Mouse (Mus musculus) thymus, postnatal 0 days (tissue): ENCODE measurements around the gene Nsun5. TPM values are rescaled to one million over a fixed set of nuclear protein-coding genes. Genes with fewer than 3 reads are reported as not detected.

Experiments
- DNase-seq: peaks from one replicate; pipeline ENCODE4 v3.0.0-alpha.2; 2015; ENCODE audit warnings: low spot score
- microRNA-seq: library from miRNA; unstranded; fragments of <30 nt; microRNA quantifications from one replicate; pipeline ENCODE4, GENCODE M21; 2016; ENCODE audit warnings: borderline number of aligned reads
- polyA plus RNA-seq: library from polyadenylated mRNA; unstranded; fragments of >200 nt; fragmentation: Nextera tagmentation; extraction: Ambion mirVana; gene quantifications from 2 replicates; pipeline ENCODE4 v1.2.1, GENCODE M21; 2015

Nsun5 gene
- polyA plus RNA-seq, 1 experiment from 2014 or later: 37.5 TPM

- DNase-seq: no peak
Measured at GRCm38 (mm10) chr5:135371195-135371594, 1.4 kb downstream of the Nsun5 start.

GRCm38 (mm10) chr5:135373601-135374000 lies 3.8 kb downstream of the Nsun5 start:
- no peak for DNase-seq

GRCm38 (mm10) chr5:135375167-135375566 lies 5.4 kb downstream of the Nsun5 start:
- no peak for DNase-seq

- no peak for DNase-seq
Measured at GRCm38 (mm10) chr5:135376341-135376740, 6.6 kb downstream of the Nsun5 start.

GRCm38 (mm10) chr5:135380681-135381080 lies 10.9 kb downstream of the Nsun5 start:
- DNase-seq: no peak

GRCm38 (mm10) chr5:135381356-135381925 lies 11.7 kb downstream of the Nsun5 start:
- DNase-seq: no peak

GRCm38 (mm10) chr5:135382746-135383145 lies 13.0 kb downstream of the Nsun5 start:
- no peak for DNase-seq

GRCm38 (mm10) chr5:135383771-135384170 lies 14.0 kb downstream of the Nsun5 start:
- DNase-seq: no peak

GRCm38 (mm10) chr5:135394004-135394823 lies 24.5 kb downstream of the Nsun5 start, which contains the start of gene Pom121:
Gene Pom121 (minus strand): TSS chr5:135394546.
- DNase-seq: peak; percentile 91

GRCm38 (mm10) chr5:135395826-135396225 lies 26.1 kb downstream of the Nsun5 start:
- DNase-seq: peak; percentile 44

- no peak for DNase-seq
Measured at GRCm38 (mm10) chr5:135399382-135399781, 29.6 kb downstream of the Nsun5 start.

- DNase-seq: peak; percentile 71
Measured at GRCm38 (mm10) chr5:135400244-135400643, 30.5 kb downstream of the Nsun5 start.

GRCm38 (mm10) chr5:135404623-135405022 lies 34.9 kb downstream of the Nsun5 start:
- no peak for DNase-seq

GRCm38 (mm10) chr5:135405437-135405836 lies 35.7 kb downstream of the Nsun5 start:
- DNase-seq: no peak

GRCm38 (mm10) chr5:135408114-135408513 lies 38.4 kb downstream of the Nsun5 start:
- peak; percentile 48 for DNase-seq

GRCm38 (mm10) chr5:135410266-135410665 lies 40.5 kb downstream of the Nsun5 start:
- DNase-seq: no peak

Small RNA genes lying within 50 kb of the gene (microRNA-seq; reads per million reads assigned to microRNA genes)
- 1.2 reads per million for gene Mir7033

Other genes starting within 250 kb of the Nsun5 start
- gene Tbl2, start 220.3 kb upstream of the Nsun5 start, polyA plus RNA-seq: 13.1 and 13.7 TPM in 2 replicates
- gene Bcl7b, start 201.7 kb upstream of the Nsun5 start, polyA plus RNA-seq: 88.1 and 99.0 TPM in 2 replicates
- 34.5 and 37.0 TPM in 2 replicates for gene Baz1b, start 182.7 kb upstream of the Nsun5 start, polyA plus RNA-seq
- gene Fzd9, start 118.7 kb upstream of the Nsun5 start, polyA plus RNA-seq: 0.33 and 0.64 TPM in 2 replicates
- 0.16 TPM in 1 of 2 replicates, not detected in the other for gene Fkbp6, start 19.9 kb upstream of the Nsun5 start, polyA plus RNA-seq
- gene Trim50, start 16.7 kb upstream of the Nsun5 start, polyA plus RNA-seq: not detected in 2 replicates
- gene Pom121, start 24.6 kb downstream of the Nsun5 start, polyA plus RNA-seq: 8.5 and 10.4 TPM in 2 replicates
- gene Hip1, start 175.2 kb downstream of the Nsun5 start, polyA plus RNA-seq: 2.4 and 2.7 TPM in 2 replicates
- gene Ccl26, start 193.6 kb downstream of the Nsun5 start, polyA plus RNA-seq: not detected in 2 replicates
- 32.0 and 35.5 TPM in 2 replicates for gene Ccl24, start 203.1 kb downstream of the Nsun5 start, polyA plus RNA-seq